Mouse (Mus musculus): Measurements from ENCODE around the gene Mamstr. TPM values are rescaled to one million over a fixed set of nuclear protein-coding genes. Genes with fewer than 3 reads are reported as not detected.

Gene Mamstr
- total RNA-seq, 2 experiments from 2014 or later, result not detected

DNA sequence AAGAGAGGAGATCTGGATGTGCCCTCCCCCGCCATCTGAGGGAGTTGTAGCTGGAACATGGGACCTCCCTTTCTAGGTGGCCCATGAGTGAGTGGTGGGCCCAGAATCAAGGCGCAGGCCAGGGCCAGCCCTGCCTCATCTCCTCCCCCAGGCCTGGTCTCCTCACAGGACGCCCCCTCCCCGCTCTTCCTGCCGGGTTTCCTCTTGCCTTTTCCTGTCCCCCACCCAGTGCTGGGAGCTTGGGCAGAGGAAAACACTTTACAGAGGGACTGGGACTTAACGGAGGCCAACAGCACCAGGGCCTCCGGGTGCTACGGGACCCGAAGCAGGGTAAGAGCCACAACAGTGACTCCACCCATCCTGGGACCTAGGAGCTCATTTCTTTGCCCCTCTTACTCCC lies 12.5 kb upstream of the Mamstr start, which contains the start of gene Rasip1:
Rasip1 (plus strand) TSS at position 228 of the 400 bp plus-strand sequence.
- no peak for ATAC-seq (replicated peaks; ENCODE audit: low FRiP score, poor library complexity, severe bottlenecking)

DNA sequence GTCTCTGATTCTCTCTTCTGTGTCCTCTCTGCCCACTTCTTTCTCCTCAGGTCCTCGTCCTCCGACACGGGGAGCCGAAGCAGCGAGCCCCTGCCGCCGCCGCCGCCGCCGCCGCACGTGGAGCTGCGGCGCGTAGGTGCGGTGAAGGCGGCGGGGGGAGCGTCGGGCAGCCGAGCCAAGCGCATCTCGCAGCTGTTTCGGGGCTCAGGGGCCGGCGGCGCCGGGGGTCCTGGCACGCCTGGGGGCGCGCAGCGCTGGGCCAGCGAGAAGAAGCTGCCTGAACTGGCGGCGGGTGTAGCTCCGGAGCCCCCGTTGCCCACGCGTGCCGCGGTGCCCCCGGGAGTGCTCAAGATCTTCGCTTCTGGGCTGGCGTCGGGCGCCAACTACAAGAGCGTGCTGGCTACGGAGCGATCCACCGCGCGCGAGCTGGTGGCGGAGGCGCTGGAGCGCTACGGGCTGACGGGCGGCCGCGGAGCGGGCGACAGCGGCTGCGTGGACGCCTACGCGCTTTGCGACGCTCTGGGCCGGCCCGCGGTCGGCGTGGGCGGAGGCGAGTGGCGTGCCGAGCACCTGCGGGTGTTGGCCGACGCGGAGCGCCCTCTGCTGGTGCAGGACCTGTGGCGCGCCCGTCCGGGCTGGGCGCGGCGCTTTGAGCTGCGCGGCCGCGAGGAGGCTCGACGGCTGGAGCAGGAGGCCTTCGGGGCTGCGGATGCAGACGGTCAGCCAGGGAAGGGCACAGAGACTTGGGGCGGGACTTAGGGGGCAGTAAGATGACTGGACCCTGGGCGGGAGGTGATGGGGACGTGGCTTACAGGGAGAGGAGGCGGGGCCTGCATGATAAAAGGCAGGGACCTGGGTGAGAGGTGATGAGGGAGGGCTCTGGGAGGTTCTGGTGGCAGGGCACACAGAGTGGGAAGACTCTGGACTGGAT lies 11.1 kb upstream of the Mamstr start:
- peak; percentile 75 for ATAC-seq (replicated peaks; ENCODE audit: low FRiP score, poor library complexity, severe bottlenecking)

DNA sequence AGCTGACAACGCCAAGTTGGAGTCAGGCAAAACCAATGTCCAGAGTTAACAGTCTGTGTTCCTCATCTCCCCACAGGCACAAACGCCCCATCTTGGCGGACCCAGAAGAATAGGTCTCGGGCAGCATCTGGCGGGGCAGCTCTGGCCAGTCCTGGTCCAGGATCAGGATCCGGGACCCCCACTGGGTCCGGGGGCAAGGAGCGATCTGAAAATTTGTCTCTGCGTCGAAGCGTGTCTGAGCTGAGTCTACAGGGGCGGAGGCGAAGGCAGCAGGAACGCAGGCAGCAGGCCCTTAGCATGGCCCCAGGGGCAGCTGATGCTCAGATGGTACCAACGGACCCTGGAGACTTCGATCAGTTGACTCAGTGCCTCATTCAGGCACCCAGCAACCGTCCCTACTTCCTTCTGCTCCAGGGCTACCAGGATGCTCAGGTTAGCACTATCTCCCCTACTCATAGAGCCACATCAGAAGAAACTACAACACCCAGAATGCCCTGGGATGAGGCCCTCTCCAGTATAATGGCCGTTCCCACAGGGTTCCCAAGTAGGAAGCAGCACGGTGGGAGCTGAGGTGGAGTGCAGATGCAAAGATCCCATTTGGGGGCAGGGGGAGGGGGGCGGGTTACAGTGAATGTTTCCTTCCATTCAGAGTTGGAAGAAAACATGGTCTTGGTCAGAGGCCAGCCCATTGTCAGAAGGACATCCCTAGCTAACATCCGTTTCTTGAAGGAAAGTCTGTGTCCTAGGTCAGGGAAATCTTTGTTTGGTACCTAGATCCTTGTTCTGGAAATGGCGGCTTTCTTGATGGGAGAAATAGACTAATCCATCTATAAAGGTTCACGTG lies 9.5 kb upstream of the Mamstr start:
- no peak for ATAC-seq (replicated peaks; ENCODE audit: low FRiP score, poor library complexity, severe bottlenecking)

GRCm38 (mm10) chr7:45632499-45632898 lies 7.3 kb upstream of the Mamstr start:
- no peak for ATAC-seq (replicated peaks; ENCODE audit: low FRiP score, poor library complexity, severe bottlenecking)

- no peak for ATAC-seq (replicated peaks; ENCODE audit: low FRiP score, poor library complexity, severe bottlenecking)
Measured at GRCm38 (mm10) chr7:45634946-45635681, 4.7 kb upstream of the Mamstr start.

DNA sequence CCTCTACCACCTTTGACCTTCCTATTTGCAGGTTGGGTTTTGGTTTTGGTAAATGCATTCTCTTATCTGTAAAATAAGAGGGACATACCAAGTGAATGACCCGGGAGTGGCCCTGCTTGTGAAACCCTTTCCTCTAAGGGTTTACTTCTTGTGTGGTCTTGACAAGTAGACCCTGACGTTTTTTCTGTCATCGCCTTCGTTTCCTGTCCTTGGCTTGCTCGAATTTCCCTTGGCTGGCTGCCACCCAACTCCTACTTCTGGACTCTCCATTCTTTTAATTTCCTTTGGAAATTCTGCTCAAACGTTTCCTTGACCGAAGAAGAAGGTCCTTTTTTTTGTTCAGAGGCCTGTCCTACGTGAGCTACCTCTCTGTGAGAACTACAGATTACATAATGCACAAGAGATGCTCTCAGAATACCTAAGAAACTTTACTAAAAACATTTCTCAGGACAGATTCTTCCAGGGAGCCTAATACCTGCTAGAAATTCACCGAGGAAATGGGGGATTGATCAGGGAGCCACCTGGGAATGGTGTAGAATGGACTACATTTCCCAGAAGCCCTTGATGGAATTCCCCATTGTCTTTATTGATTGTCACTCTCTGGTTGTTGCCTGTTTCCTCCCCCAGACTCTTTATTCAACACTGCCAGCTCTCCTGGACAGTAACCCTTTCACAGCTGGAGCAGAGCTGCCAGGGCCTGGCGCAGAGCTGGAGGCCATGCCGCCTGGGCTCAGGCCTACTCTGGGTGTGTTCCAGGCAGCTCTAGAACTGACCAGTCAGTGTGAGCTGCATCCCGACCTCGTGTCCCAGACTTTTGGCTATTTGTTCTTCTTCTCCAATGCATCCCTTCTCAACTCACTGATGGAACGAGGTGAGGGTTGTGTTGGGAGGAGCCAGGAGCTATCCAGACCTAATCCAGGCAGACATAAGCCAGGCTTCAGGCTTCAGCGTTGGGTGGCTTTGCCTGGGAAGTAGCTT lies 3.8 kb upstream of the Mamstr start:
- no peak for ATAC-seq (replicated peaks; ENCODE audit: low FRiP score, poor library complexity, severe bottlenecking)

DNA sequence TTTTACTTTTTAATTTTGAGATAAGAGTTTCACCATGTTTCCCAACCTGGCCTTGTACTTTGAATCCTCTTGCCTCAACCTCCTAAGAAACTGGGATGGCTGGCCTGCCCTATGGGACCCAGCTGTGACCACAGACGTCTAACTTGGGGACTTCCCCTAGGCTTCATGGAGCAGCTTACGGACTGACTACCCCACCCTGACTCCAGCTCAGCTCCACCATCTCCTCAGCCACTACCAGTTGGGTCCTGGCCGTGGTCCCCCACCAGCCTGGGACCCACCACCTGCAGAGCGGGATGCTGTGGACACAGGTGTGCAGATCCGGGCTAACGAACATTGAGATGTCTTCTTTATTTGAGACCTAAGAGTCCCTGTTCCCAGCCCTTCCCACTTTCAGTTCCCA lies 2.1 kb upstream of the Mamstr start:
- no peak for ATAC-seq (replicated peaks; ENCODE audit: low FRiP score, poor library complexity, severe bottlenecking)

DNA sequence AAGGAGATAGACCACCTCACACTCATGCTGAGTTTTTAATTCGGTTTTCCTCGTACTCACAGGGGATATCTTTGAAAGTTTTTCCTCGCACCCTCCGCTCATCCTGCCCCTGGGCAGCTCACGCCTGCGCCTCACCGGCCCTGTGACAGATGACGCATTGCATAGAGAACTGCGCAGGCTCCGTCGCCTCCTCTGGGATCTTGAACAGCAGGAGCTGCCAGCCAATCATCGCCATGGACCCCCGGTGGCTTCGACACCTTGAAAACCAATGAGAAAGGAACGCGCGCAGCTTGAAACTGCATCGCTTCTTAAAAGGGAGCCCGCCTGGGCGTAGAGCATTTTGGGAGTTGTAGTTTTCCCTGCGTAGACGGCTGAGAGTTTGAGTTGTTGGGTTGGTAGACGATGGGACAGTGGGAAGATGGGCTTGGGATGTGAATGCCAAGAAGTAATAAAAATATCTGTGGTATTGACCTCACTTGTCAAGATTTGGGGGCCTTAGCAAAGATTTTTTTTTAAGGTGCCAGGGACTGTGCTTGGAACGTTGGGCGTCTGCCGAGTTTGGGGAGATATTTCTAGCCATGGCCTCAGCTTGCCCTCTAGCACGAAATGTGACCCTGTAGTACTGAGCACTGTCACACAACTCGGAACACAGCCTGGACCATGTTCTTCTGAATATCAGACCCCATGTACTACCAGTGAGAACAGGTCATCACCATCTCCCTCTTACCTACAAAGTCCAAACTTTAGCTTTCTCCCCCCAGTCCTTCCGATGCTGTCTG lies 965 bp upstream of the Mamstr start:
- ATAC-seq (replicated peaks; ENCODE audit: low FRiP score, poor library complexity, severe bottlenecking), result no peak

- ATAC-seq (replicated peaks; ENCODE audit: low FRiP score, poor library complexity, severe bottlenecking), result no peak
Measured at GRCm38 (mm10) chr7:45640191-45640957, 597 bp downstream of the Mamstr start.

DNA sequence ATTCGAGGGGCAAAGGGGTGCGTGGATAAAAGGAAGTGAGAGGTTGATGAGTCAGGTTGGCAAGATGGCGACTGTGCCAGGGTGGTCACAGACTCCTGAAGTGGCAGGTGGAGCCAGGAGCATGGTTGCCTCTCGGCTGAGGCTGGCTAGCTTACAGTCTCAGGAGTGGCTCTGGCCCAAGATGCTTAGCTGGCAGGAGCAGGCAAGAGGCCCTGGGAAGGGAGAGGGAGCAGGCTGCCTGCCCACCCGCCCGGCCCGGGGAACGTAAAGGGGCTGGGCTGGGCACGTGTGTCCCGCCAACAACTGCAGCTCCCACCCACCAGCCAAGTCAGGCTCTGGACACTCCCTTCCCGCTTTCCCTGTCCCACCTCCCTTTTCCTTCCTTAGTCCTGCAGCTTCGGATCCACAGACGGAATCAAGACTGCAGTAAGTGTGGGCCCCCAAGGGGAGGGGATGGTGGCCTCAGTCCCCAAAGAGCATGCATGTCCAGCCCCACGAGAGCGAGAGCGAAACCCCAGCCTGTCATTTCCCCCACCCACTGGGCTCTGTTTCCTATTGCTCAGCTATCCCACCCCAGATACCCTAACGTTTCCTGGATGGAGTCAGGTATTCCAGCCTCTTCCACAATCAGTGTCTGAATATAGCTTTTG lies 1.7 kb downstream of the Mamstr start:
- no peak for ATAC-seq (replicated peaks; ENCODE audit: low FRiP score, poor library complexity, severe bottlenecking)

GRCm38 (mm10) chr7:45642083-45642482 lies 2.3 kb downstream of the Mamstr start:
- no peak for ATAC-seq (replicated peaks; ENCODE audit: low FRiP score, poor library complexity, severe bottlenecking)

DNA sequence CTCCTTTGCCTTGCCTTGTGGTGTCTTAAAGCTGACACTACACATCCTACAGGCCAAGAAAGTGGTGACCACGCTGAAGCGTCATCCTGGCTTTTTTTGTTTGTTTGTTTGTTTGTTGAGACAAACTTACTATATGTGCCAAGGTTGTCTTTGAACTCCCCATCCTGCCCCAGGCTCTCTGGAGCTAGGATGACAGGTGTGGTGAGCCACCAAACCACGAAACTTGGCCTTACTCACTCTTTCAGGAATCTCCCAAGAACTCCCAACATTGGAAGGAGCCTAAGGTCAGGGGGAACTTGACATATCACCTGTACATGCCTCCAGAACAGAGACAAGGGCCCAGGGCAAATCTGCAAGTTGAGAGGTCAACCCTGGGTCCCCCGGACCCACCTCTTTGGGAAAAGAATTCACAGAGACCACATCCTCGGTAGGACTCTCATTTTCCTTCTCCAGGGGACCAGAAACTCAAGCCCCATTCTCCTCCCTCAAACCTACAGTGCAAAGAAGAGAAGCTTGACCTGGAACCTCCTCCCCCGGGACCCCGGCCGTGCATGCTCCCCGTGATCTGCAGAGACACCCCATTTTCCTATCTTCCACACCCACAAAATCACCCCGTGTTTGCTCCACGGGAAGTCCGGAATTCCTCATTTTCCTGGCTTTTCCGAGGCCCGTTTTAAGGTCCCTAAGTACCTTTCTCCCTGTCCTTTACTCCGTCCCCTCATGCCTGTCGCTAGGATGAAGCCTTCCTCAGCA lies 2.9 kb downstream of the Mamstr start:
- ATAC-seq (replicated peaks; ENCODE audit: low FRiP score, poor library complexity, severe bottlenecking), result no peak

GRCm38 (mm10) chr7:45643441-45644178 lies 3.8 kb downstream of the Mamstr start:
- no peak for ATAC-seq (replicated peaks; ENCODE audit: low FRiP score, poor library complexity, severe bottlenecking)

- no peak for ATAC-seq (replicated peaks; ENCODE audit: low FRiP score, poor library complexity, severe bottlenecking)
Measured at GRCm38 (mm10) chr7:45644183-45644582, 4.4 kb downstream of the Mamstr start.

DNA sequence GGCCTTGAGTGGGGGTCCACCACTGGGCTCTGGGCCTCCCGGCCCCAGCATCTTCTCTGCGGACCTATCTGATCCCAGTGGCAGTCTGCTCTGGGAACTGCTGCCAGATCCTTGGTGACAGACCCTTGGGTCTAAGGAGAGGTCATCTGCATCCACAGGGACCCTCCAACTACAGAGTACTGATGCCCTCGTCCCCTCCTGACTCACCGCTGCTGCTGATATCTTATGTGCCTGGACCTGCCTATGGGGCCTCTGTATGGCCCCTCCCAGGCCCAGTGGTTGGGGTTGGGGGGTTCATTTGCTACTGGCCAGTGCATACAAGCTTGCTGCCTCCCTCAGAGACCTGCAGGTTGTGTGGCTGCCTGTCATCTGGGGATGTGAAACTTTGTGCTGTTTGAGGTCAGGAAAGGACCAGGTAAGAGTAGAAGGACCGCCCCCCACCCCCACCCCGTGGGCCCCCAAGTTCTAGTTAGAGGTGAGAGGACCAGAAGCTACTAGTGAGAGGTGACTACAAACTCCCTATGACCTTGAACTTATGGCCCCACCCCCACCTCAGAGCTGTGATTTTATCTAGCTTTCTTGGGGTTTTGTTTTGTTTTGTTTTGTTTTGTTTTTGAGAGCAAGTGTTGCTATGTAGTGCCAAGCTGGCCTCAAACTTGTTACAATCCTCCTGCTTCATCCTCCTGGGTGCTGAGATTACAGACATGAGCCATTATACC lies 5.3 kb downstream of the Mamstr start:
- ATAC-seq (replicated peaks; ENCODE audit: low FRiP score, poor library complexity, severe bottlenecking), result no peak

Measured in erythroblast, adult 5-6 weeks (primary cell).